Mouse (Mus musculus): Measurements from ENCODE around the gene Rgs7bp. TPM values are rescaled to one million over a fixed set of nuclear protein-coding genes. Genes with fewer than 3 reads are reported as not detected.

Gene Rgs7bp
- polyA plus RNA-seq (2015; fragmentation: Nextera tagmentation; extraction: Ambion mirVana) = 2.8 and 2.9 TPM in 2 replicates

DNA sequence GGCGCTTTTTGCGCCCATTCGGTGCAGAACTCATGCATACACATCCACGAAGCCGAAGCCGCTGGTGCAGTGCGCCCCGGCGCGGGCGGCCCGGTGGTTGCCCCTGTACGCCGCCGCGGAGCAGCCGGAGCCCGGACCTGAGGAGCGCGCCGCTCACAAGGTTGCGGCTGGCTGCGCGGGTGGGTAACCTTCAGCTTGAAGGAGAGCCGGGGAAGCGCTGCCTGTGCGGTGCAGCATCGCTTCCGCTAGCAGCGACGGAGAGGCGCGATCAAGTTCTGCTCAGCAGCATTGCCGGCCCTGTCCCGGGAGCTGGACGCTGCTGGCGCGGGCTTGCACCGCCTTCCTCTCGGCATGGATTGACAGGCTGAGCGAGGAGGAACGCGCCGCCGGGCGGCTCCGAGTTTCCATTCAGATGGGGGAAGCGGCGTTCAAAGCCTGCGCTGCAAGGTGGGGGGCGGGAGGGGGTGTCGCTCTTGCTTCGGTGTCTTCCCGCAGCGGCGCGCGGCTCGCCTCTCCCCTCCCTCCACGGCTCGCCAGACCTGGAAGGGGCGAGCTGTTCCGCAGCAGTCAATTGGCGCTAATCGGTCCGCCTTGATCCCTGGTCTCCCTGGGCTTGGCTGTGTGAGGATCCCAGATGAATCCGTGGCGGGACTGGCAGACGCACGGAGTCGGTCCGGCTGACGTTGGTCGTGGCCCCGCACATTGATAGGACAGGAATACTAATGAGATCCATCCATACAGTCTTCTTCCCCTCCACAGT, at the start of gene Rgs7bp:
TSS of gene Rgs7bp (minus strand) at position 750 of the 760 bp plus-strand sequence.
- H3K4me2 ChIP-seq = peak within 1 kb of the TSS; percentile 84
- H3K9me3 ChIP-seq = no peaks in the 10 kb centered on the region
- H3K36me3 ChIP-seq = no peaks in the 10 kb centered on the region
- peak; percentile 49; the same call in 1 of the 2 replicates for ATAC-seq (ENCODE audit: extremely low read depth, insufficient number of reproducible peaks, low FRiP score, low TSS enrichment)
- peak within 1 kb of the TSS; percentile 74 for H3K4me3 ChIP-seq
- WGBS = under 1% methylated on average over 75 of the region's 75 CpGs
- peak within 1 kb of the TSS; percentile 85 for H3K9ac ChIP-seq
- H3K4me1 ChIP-seq = peaks cover 30% of the 10 kb centered on the region
- peak within 1 kb of the TSS; percentile 70 for H3K27ac ChIP-seq (replicated peaks)
- 0 out of 2 replicates have a peak, but pooled peaks cover 3% of the 10 kb centered on the region for H3K27me3 ChIP-seq (replicated peaks)

- Histone ChIP-seq H3K9ac (no peak overlapping the region), H3K27me3 (replicated peaks) (no peaks in the 10 kb centered on the region), H3K4me1 (no peaks in the 10 kb centered on the region), H3K27ac (replicated peaks) (no peak overlapping the region), H3K9me3 (no peaks in the 10 kb centered on the region), H3K4me2 (no peak overlapping the region), H3K36me3 (no peaks in the 10 kb centered on the region), H3K4me3 (no peak overlapping the region)
- no peak for ATAC-seq (ENCODE audit: extremely low read depth, insufficient number of reproducible peaks, low FRiP score, low TSS enrichment)
- 59% methylated on average over 2 of the region's 2 CpGs for WGBS
Measured at GRCm38 (mm10) chr13:105104385-105104784, 49.7 kb upstream of the Rgs7bp start.

DNA sequence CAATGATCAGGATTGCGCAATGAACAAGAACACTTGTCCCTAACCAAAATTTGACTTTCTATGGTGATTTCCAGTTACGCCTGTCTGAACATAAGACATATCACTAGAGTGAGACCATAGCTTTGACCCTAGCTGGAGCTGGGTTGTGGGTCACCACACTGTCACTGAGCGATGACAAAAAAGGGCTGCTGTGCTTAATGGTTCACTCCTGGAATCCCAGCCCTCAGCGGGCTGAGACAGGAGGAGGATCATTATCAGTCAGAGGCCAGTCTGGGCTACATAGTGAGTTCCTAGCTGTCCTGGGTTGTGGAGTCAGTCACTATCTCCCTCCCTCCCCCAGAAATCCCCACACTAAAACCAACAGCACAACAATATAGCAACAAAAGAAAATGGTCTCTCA, 46.0 kb upstream of the Rgs7bp start:
- 71% methylated on average over 4 of the region's 4 CpGs for WGBS
- Histone ChIP-seq H3K9ac (no peak overlapping the region), H3K27ac (replicated peaks) (no peak overlapping the region), H3K4me1 (no peaks in the 10 kb centered on the region), H3K4me2 (no peak overlapping the region), H3K9me3 (no peaks in the 10 kb centered on the region), H3K36me3 (no peaks in the 10 kb centered on the region), H3K27me3 (replicated peaks) (no peaks in the 10 kb centered on the region), H3K4me3 (no peak overlapping the region)
- ATAC-seq (ENCODE audit: extremely low read depth, insufficient number of reproducible peaks, low FRiP score, low TSS enrichment) = no peak

- H3K4me3 ChIP-seq = no peak overlapping the region
Measured at GRCm38 (mm10) chr13:105096316-105096715, 41.6 kb upstream of the Rgs7bp start.

GRCm38 (mm10) chr13:105089276-105089675, 34.5 kb upstream of the Rgs7bp start:
- Histone ChIP-seq H3K4me2 (no peak overlapping the region), H3K9ac (no peak overlapping the region), H3K4me1 (no peaks in the 10 kb centered on the region), H3K4me3 (no peak overlapping the region), H3K9me3 (no peaks in the 10 kb centered on the region), H3K27me3 (replicated peaks) (no peaks in the 10 kb centered on the region), H3K36me3 (no peaks in the 10 kb centered on the region), H3K27ac (replicated peaks) (no peak overlapping the region)
- no peak for ATAC-seq (ENCODE audit: extremely low read depth, insufficient number of reproducible peaks, low FRiP score, low TSS enrichment)
- 78% methylated on average over 3 of the region's 3 CpGs for WGBS

More at GRCm38 (mm10) chr13:105096316-105096715, 41.6 kb upstream of the Rgs7bp start:
- Histone ChIP-seq H3K27ac (replicated peaks) (no peak overlapping the region), H3K27me3 (replicated peaks) (no peaks in the 10 kb centered on the region), H3K9ac (no peak overlapping the region), H3K4me2 (no peak overlapping the region), H3K9me3 (no peaks in the 10 kb centered on the region), H3K36me3 (no peaks in the 10 kb centered on the region), H3K4me1 (no peaks in the 10 kb centered on the region)
- no peak for ATAC-seq (ENCODE audit: extremely low read depth, insufficient number of reproducible peaks, low FRiP score, low TSS enrichment)
- 66% methylated on average over 2 of the region's 2 CpGs for WGBS

- no peak for ATAC-seq (ENCODE audit: extremely low read depth, insufficient number of reproducible peaks, low FRiP score, low TSS enrichment)
- no peaks in the 10 kb centered on the region for H3K36me3 ChIP-seq
- H3K27ac ChIP-seq (replicated peaks) = no peak within 1 kb of the TSS
- H3K4me1 ChIP-seq = no peaks in the 10 kb centered on the region
- WGBS = 77% methylated on average over 10 of the region's 10 CpGs
- no peak within 1 kb of the TSS for H3K4me2 ChIP-seq
- H3K9me3 ChIP-seq = no peaks in the 10 kb centered on the region
- no peak within 1 kb of the TSS for H3K9ac ChIP-seq
- no peak within 1 kb of the TSS for H3K4me3 ChIP-seq
- no peaks in the 10 kb centered on the region for H3K27me3 ChIP-seq (replicated peaks)
Measured at GRCm38 (mm10) chr13:105081862-105082261, 27.1 kb upstream of the Rgs7bp start, which contains the start of gene 4933425L06Rik. Gene 4933425L06Rik, plus strand, starts transcription at chr13:105082122.

DNA sequence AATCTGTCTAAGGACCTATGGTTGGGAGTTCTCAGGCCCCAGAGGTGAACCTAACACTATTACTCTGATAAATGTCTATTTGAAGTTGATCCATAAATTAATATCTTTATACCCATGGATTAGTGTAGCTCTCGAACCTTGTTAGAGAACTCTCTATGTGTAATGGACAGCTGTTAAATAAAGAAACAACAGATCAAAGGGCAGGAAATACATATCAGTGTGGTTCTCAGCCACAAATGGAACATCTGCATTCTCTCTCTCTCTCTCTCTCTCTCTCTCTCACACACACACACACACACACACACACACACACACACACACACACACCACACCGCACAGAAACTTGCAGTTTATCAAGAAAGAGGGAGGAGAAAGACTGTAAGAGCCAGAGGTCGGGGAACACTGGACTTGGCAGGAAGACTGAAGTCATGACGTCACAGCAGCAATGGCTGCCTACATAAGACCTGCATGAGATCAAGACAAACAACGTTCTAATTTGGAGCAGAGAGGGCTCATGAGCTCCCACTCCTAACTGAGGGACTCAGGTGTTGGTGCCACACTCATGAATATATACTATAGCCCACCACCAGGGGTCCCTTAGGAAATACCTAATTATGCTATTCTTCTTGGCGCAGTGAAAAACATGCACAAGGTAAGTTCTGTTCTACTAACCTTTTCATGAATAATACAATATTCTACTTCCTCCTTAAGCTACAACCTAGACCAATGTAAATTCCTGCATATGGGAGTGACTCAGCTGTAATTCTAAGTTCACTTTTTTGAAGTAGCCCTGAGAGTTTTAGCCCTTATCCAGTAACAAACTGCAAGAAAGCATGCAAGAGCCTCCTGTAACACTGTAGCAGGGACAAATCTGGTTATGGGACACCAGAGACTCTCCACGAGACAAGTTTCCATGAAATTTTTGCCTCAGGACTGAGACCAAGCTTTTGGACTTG, 12.4 kb upstream of the Rgs7bp start:
- no peak for ATAC-seq (ENCODE audit: extremely low read depth, insufficient number of reproducible peaks, low FRiP score, low TSS enrichment)
- no peak overlapping the region for H3K27ac ChIP-seq (replicated peaks)
- H3K4me2 ChIP-seq = no peak overlapping the region
- no peaks in the 10 kb centered on the region for H3K9me3 ChIP-seq
- H3K36me3 ChIP-seq = no peaks in the 10 kb centered on the region
- H3K4me3 ChIP-seq = no peak overlapping the region
- H3K27me3 ChIP-seq (replicated peaks) = no peaks in the 10 kb centered on the region
- 46% methylated on average over 7 of the region's 7 CpGs for WGBS
- no peak overlapping the region for H3K9ac ChIP-seq
- no peaks in the 10 kb centered on the region for H3K4me1 ChIP-seq

GRCm38 (mm10) chr13:105066119-105066518, 11.4 kb upstream of the Rgs7bp start:
- Histone ChIP-seq H3K4me1 (no peaks in the 10 kb centered on the region), H3K27ac (replicated peaks) (no peak overlapping the region), H3K9me3 (no peaks in the 10 kb centered on the region), H3K4me3 (no peak overlapping the region), H3K36me3 (no peaks in the 10 kb centered on the region), H3K9ac (no peak overlapping the region), H3K4me2 (no peak overlapping the region), H3K27me3 (replicated peaks) (no peaks in the 10 kb centered on the region)
- no peak for ATAC-seq (ENCODE audit: extremely low read depth, insufficient number of reproducible peaks, low FRiP score, low TSS enrichment)

- peak overlapping the region; percentile 85 for H3K9ac ChIP-seq
- 0 out of 2 replicates have a peak, but pooled peaks have one; percentile 14 for ATAC-seq (ENCODE audit: extremely low read depth, insufficient number of reproducible peaks, low FRiP score, low TSS enrichment)
- 9% methylated on average over 5 of the region's 5 CpGs for WGBS
Measured at GRCm38 (mm10) chr13:105055374-105055773, 644 bp upstream of the Rgs7bp start.

DNA sequence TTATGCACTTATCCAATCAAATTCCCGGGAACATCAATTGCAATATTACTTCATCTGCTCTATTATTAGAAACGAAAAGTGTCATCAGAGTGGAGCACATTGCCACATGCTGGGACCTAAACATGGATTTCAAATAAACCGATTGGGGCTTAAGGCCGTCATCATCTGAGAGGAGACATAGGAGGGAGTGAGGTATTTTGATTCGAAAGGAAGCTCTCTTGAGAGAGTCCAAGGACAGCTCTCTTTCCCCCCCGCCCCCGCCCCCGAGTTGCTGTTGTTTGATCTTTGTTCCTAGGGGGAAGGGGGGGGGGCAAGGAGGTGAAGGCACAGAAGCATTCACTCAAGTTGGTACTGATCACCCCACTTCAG, 195 bp upstream of the Rgs7bp start:
- Histone ChIP-seq H3K4me1 (peaks cover 30% of the 10 kb centered on the region), H3K4me3 (peak overlapping the region; percentile 74), H3K9ac (peak overlapping the region; percentile 85), H3K27me3 (replicated peaks) (0 out of 2 replicates have a peak, but pooled peaks cover 3% of the 10 kb centered on the region), H3K9me3 (no peaks in the 10 kb centered on the region), H3K36me3 (no peaks in the 10 kb centered on the region), H3K4me2 (peak overlapping the region; percentile 84), H3K27ac (replicated peaks) (peak overlapping the region; percentile 51; the same call in 1 of the 2 replicates)
- under 1% methylated on average over 8 of the region's 8 CpGs for WGBS
- no peak for ATAC-seq (ENCODE audit: extremely low read depth, insufficient number of reproducible peaks, low FRiP score, low TSS enrichment)

More at GRCm38 (mm10) chr13:105055374-105055773, 644 bp upstream of the Rgs7bp start:
- peak overlapping the region; percentile 74 for H3K4me3 ChIP-seq
- H3K4me2 ChIP-seq = peak overlapping the region; percentile 84
- H3K4me1 ChIP-seq = peaks cover 30% of the 10 kb centered on the region
- peak overlapping the region; percentile 51; the same call in 1 of the 2 replicates for H3K27ac ChIP-seq (replicated peaks)
- H3K36me3 ChIP-seq = no peaks in the 10 kb centered on the region
- H3K27me3 ChIP-seq (replicated peaks) = 0 out of 2 replicates have a peak, but pooled peaks cover 3% of the 10 kb centered on the region
- no peaks in the 10 kb centered on the region for H3K9me3 ChIP-seq

GRCm38 (mm10) chr13:105053618-105054017, 1.1 kb downstream of the Rgs7bp start:
- Histone ChIP-seq H3K27ac (replicated peaks) (peak overlapping the region; percentile 70; the same call in 1 of the 2 replicates), H3K4me1 (peaks cover 34% of the 10 kb centered on the region), H3K9me3 (no peaks in the 10 kb centered on the region), H3K4me3 (peak overlapping the region; percentile 74), H3K4me2 (peak overlapping the region; percentile 84), H3K9ac (peak overlapping the region; percentile 85), H3K27me3 (replicated peaks) (0 out of 2 replicates have a peak, but pooled peaks cover 2% of the 10 kb centered on the region), H3K36me3 (no peaks in the 10 kb centered on the region)
- WGBS = 3% methylated on average over 12 of the region's 12 CpGs
- peak; percentile 17; the same call in 1 of the 2 replicates for ATAC-seq (ENCODE audit: extremely low read depth, insufficient number of reproducible peaks, low FRiP score, low TSS enrichment)
